Mouse (Mus musculus): ENCODE data around the gene Fam129b. TPM values are rescaled to one million over a fixed set of nuclear protein-coding genes. Genes with fewer than 3 reads are reported as not detected.
A peak's percentile ranks its signal among the peaks of the same experiment; 100 is the strongest.
"Not testable (repeated sequence)": the region's sequence is repeated elsewhere in the genome, so short reads cannot be mapped to it uniquely, and the experiment has no call there.

The Fam129b gene
- total RNA-seq (2021) = 10 to 100 TPM; 20.0 to 21.0 TPM
- long read RNA-seq, experiment 1, transcript Fam129b-201 (14 exons, 3,714 nt) = major isoform, 5 of 8 reads
- long read RNA-seq, experiment 1, partial matches to known transcripts = 1 of 8 reads
- long read RNA-seq, experiment 1, other reads (novel, unspliced or antisense) = 2 of 8 reads
- long read RNA-seq, experiment 2, transcript Fam129b-201 (14 exons, 3,714 nt) = major isoform, 16 of 20 reads
- long read RNA-seq, experiment 2, partial matches to known transcripts = 2 of 20 reads
- long read RNA-seq, experiment 2, other reads (novel, unspliced or antisense) = 2 of 20 reads

DNA sequence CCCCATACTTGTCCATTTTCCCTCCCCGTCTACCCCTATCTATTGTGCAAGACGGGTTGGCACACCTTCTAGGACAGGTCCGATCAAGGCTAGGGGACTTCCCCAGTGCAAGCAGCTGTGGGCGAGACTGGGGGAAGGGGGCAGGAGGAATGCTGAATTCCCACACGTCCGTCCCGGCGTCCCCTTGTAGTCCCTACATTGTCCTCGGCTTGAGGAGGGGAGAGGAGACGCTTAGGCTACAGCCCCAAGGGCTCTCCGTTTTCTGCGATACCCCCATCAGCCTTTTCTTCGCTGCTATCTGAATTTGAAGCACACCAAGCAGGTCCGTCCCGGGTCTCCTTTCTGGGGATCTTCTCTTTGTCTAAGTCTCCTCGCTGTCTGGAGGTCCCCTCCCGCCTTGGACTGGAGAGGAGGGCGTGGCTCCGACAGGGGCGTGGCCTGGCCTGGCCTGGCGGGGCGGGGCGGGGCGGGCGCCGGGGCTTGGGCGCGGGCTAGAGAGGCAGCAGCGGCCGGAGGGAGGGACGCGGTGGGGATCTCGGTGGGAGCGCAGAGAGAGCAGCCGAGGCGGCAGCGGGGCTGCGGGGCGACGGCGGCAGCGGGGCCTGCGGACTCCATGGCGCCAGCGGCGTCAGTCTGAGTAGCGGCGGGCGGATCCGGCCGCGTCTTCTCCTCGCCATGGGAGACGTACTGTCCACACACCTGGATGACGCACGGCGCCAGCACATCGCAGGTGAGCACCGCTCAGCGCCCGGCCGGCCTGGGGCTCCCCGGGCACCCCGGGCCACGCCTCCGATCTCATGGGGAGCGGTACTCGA, at the start of gene Fam129b:
TSS of gene Fam129b (plus strand) at position 440 of the 815 bp plus-strand sequence.
- intact Hi-C loops (cut with DNase I) = loop anchor here (5.0 kb wide), 1 partner anchor 36 kb away; no protein-coding TSS in a partner anchor
- DNase-seq (ENCODE audit: low spot score in 2 of 2) = peak in 1 of 2 experiments; percentile 69

- intact Hi-C loops (cut with DNase I) = no loop called here
- no peak for DNase-seq (ENCODE audit: low spot score in 2 of 2)
Observed at GRCm38 (mm10) chr2:32828979-32829676, 46.8 kb upstream of the Fam129b start.

DNA sequence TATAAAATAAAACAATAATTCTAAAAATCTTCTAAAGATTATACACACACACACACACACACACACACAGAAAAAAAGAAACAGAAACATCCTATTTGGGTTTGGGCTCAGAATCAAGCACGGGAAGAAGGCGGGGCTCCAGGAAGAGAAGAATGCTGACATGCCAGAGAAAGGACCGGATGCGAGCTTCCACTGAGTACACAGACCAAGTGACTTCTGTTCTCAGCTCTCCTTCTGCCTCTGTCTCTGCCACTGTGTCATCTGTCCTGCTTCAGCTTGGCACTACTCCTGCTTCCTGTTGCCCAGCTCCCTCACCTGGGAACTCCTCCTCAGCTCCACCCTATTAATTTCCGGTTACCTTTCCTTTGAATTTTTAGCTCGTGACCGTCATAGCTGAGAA, 41.4 kb upstream of the Fam129b start:
- intact Hi-C loops (cut with DNase I) = no loop called here
- DNase-seq (ENCODE audit: low spot score in 2 of 2) = no peak

DNA sequence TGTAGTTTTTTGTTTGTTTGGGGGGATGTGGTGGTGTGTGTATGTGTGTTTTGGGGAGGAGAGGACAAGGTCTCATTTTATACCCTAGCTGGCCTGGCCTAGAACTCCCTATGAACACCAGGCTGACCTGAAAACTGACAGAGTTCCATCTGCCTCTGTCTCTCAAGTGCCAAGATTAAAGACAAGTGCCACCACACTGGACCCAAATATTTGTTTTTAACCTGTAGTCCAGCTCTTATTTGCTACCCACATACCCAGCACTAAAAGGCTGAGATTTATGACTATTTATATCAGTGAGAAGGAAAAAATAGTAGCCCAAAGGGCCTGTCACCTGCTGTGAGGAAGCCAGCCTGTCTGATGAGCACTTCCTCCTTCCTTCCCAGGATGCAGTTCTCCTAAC, 40.3 kb upstream of the Fam129b start:
- intact Hi-C loops (cut with DNase I) = no loop called here
- DNase-seq (ENCODE audit: low spot score in 2 of 2) = no peak

GRCm38 (mm10) chr2:32838147-32838884, 37.6 kb upstream of the Fam129b start:
- no peak for DNase-seq (ENCODE audit: low spot score in 2 of 2)
- intact Hi-C loops (cut with DNase I) = no loop called here

DNA sequence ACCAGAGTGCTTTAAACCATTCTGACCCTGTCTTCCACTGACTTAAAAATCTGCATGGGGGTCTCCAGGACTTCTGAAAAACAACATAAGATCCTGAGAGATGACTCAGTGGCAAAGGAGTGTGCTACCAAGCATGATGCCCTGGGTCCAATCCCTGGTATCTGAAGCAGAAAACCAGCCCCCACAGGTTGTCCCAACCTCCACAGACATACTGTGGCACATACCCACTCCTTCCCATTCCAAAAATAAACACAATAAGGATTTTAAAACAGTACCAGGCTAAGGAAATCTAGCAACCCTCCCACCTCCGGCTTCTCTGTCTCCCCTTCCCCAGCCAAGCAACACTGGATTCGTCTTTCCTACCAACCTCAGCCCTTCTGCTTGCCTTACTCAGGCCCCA, 36.7 kb upstream of the Fam129b start:
- intact Hi-C loops (cut with DNase I) = no loop called here
- DNase-seq (ENCODE audit: low spot score in 2 of 2) = peak in 1 of 2 experiments; percentile 42

DNA sequence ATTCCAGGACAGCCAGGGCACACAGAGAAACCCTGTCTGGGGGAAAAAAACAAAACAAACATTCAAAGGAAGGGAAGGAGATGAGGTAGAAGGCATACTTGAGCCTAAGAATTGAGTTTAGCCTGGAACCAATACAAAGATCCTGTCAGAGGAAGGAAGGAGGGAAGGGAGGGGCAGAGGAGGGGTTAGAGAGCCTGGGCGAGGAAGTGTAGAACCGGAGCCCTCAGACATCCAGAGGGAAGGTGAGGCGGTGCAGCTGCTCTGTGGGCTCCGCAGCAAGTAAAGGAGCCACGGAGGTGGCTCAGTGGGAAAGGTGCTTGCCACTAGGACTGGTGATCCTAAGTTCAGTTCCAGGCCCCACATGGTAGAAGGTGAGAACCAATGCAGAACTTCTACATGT, 34.8 kb upstream of the Fam129b start:
- intact Hi-C loops (cut with DNase I) = no loop called here
- DNase-seq (ENCODE audit: low spot score in 2 of 2) = no peak

DNA sequence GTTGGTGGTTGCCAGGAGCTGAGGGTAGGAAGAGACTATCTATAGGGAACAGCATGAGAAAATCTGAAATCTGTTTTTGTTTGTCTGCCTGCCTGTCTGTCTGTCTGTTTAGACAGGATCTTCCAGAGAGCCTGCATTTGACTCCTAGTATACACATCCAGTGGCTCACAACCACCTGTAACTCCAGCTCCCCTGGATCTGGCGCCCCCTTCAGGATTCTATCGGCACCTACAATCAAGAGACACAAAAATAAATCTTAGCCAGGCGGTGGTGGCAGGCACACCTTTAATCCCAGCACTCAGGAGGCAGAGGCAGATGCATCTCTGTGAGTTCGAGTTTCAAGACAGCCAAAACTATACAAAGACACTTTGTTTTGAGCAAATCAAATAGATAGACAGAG, 33.4 kb upstream of the Fam129b start:
- intact Hi-C loops (cut with DNase I) = no loop called here

DNA sequence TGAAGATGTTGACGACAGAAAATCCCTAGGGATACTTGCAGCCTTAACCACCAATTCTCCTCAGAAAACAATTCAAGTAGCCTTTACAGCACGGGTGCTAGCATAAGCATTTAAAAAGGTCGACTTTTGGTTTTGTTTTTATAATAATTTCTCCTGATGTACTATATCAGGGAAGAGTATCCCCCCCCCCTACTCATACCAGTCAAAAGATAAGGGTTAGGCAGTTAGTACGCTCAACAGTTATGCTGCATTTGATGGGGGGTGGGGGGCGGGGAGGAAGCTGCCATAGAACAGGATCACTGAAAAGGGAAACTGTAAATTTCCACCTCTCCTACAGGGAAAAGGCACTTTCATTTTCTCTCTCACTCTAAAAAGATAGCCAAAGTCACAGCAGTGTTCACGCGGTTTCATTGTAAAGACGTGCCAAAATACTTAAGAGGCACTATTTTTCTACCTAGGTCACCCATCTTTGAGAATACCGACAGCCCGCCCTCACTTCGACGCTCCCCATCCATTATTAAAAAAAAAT, 30.3 kb upstream of the Fam129b start:
- DNase-seq (ENCODE audit: low spot score in 2 of 2) = no peak
- intact Hi-C loops (cut with DNase I) = no loop called here

More for the DNA sequence above, 33.4 kb upstream of the Fam129b start:
- DNase-seq (ENCODE audit: low spot score in 2 of 2) = no peak

GRCm38 (mm10) chr2:32846101-32846804, 29.7 kb upstream of the Fam129b start:
- intact Hi-C loops (cut with DNase I) = no loop called here
- DNase-seq (ENCODE audit: low spot score in 2 of 2) = peak; percentile 77 to 83

DNA sequence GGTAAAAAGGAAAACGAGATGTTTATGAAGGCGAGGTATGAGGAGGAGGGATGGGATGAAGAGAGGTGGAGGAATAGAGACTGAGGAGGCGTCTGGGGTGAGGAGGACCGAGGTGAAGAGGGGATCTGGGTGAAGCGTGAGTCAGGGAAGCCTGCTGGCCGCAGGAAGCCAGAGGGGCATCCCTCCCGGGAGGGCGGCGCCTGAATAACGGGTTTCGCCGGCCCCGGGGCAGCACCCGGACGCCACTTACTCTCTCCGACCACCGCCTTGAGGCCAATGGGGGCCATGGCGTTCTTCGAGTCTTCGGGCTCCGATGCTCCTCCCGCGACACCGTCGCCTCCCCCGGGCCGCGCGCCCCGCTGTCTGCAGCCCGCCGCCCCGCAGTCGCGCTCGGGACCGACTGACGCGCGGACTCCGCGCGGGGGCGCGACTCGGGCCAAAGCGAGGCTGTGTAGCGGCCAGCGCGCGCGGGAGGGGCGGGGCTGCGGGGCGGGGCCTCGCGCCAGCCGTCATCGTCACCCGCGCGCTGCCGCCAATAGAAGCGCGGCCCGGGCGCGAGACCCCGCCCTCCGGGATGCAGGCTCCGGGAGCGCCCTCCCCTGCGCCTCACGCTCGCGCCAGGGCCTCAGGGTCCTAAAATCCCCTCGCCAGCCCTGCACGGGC, 29.0 kb upstream of the Fam129b start, which contains the start of gene Stxbp1:
TSS of gene Stxbp1 (minus strand) at position 441 of the 663 bp plus-strand sequence.
- peak; percentile 93 to 94 for DNase-seq (ENCODE audit: low spot score in 2 of 2)
- intact Hi-C loops (cut with DNase I) = no loop called here

- DNase-seq (ENCODE audit: low spot score in 2 of 2) = no peak
- intact Hi-C loops (cut with DNase I) = no loop called here
Observed at GRCm38 (mm10) chr2:32847468-32847821, 28.5 kb upstream of the Fam129b start.

DNA sequence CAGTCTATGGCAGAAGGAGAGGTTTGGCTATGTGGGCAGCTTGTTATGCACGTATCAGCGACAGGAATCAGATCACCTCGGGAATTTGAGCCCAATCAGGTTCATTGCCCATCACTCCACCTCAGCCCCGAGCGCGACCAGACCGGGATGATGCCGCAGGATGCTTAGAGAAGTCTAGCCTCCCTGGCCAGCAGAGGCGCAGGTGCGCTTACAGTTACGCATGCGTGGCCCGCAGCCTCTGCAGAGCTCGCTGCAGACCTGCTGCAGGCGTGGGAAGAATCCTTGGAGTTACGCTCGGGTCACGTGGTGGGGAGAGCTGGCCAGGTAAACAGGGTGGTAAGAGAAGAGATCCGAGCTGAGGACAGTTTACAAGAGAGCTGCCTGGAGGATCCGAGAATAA, 23.8 kb upstream of the Fam129b start:
- intact Hi-C loops (cut with DNase I) = loop anchor here (5.0 to 10.0 kb wide), 2 partner anchors 35 to 147 kb away; partner anchors contain the start of gene Fpgs

GRCm38 (mm10) chr2:32853716-32854115, 22.2 kb upstream of the Fam129b start:
- DNase-seq (ENCODE audit: low spot score in 2 of 2) = not testable (repeated sequence)
- intact Hi-C loops (cut with DNase I) = loop anchor here (2.0 to 10.0 kb wide), 3 partner anchors 36 to 149 kb away; partner anchors contain the start of genes Cfap157 and Fpgs

More for the DNA sequence above, 23.8 kb upstream of the Fam129b start:
- DNase-seq (ENCODE audit: low spot score in 2 of 2) = peak; percentile 79 to 80

GRCm38 (mm10) chr2:32854206-32854605, 21.7 kb upstream of the Fam129b start:
- DNase-seq (ENCODE audit: low spot score in 2 of 2) = peak; percentile 92 to 93
- intact Hi-C loops (cut with DNase I) = loop anchor here (2.0 to 10.0 kb wide), 3 partner anchors 37 to 149 kb away; partner anchors contain the start of genes Cfap157 and Fpgs

GRCm38 (mm10) chr2:32855046-32855785, 20.7 kb upstream of the Fam129b start:
- intact Hi-C loops (cut with DNase I) = loop anchor here (2.0 to 10.0 kb wide), 2 partner anchors 70 to 150 kb away; partner anchors contain the start of genes Cfap157 and Fpgs
- DNase-seq (ENCODE audit: low spot score in 2 of 2) = no peak

All from left cerebral cortex, postnatal 14 days (tissue).